Mouse (Mus musculus) ES-E14 (cell line): ENCODE data around the gene Elane. TPM values are rescaled to one million over a fixed set of nuclear protein-coding genes. Genes with fewer than 3 reads are reported as not detected.

Experiments
- DNase-seq: peaks from one replicate; pipeline ENCODE4 v3.0.0-alpha.2; 2013; ENCODE audit warnings: low read depth, low spot score
- H3K27ac ChIP-seq: 2 replicates; pipeline ENCODE4 v1.5.1; 2012; ENCODE audit warnings: low read depth, mild to moderate bottlenecking, low read length, moderate library complexity, mixed read lengths; ENCODE audit not compliant: poor library complexity, insufficient read depth, severe bottlenecking
- H3K36me3 ChIP-seq: 2 replicates; pipeline ENCODE4 v1.6.1; 2012; ENCODE audit warnings: mild to moderate bottlenecking, low read length, moderate library complexity, mixed read lengths; ENCODE audit not compliant: control insufficient read depth, poor library complexity, insufficient read depth, severe bottlenecking
- H3K4me1 ChIP-seq, 2 experiments: fragments of 150-350 bp in 1 of 2; sonication (generic) in 1 of 2; 2 replicates each; pipeline ENCODE4 v1.6.1; 2012; ENCODE audit warnings: low read length in 2 of 2, mild to moderate bottlenecking in 1 of 2, mixed read lengths in 1 of 2; ENCODE audit not compliant: control insufficient read depth in 2 of 2, insufficient read depth in 2 of 2, poor library complexity in 1 of 2
- H3K4me3 ChIP-seq, 2 experiments: fragments of 150-350 bp in 1 of 2; sonication (generic) in 1 of 2; 2 replicates each; pipeline ENCODE4 v1.5.1; 2012; ENCODE audit warnings: low read length in 2 of 2, low read depth in 1 of 2, mild to moderate bottlenecking in 1 of 2, mixed read lengths in 1 of 2; ENCODE audit not compliant: insufficient read depth in 1 of 2, poor library complexity in 1 of 2, severe bottlenecking in 1 of 2
- H3K9ac ChIP-seq: 2 replicates; pipeline ENCODE4 v1.6.1; 2012; ENCODE audit warnings: low read depth, mild to moderate bottlenecking, low read length, mixed read lengths; ENCODE audit not compliant: poor library complexity, insufficient read depth, severe bottlenecking
- H3K9me3 ChIP-seq: fragments of 150-350 bp; sonication (generic); 2 replicates; pipeline ENCODE4 v1.6.1; 2012; ENCODE audit warnings: low read depth, mild to moderate bottlenecking, low read length; ENCODE audit not compliant: control insufficient read depth, insufficient read depth
- CHD2 ChIP-seq: IDR thresholded peaks from 2 replicates; pipeline ENCODE4 v1.6.1; 2014; ENCODE audit warnings: mild to moderate bottlenecking, low read depth, low read length, inconsistent platforms
- HCFC1 ChIP-seq: IDR thresholded peaks from 2 replicates; pipeline ENCODE4 v1.6.1; 2012; ENCODE audit warnings: low read length, inconsistent platforms, borderline replicate concordance; ENCODE audit not compliant: insufficient read depth
- MAFK ChIP-seq: IDR thresholded peaks from 2 replicates; pipeline ENCODE4 v1.6.1; 2014; ENCODE audit warnings: mild to moderate bottlenecking, low read depth, low read length, inconsistent platforms; ENCODE audit not compliant: insufficient read depth
- ZC3H11A ChIP-seq: IDR thresholded peaks from 2 replicates; pipeline ENCODE4 v1.6.1; 2012; ENCODE audit warnings: low read depth, mild to moderate bottlenecking, inconsistent platforms, low read length, borderline replicate concordance
- ZNF384 ChIP-seq: IDR thresholded peaks from 2 replicates; pipeline ENCODE4 v1.6.1; 2012; ENCODE audit warnings: low read depth, low read length, inconsistent platforms
- in situ Hi-C, 2 experiments: fragments of 600-800 bp; cut with MboI; formaldehyde crosslinking; loops; one replicate each; pipeline ENCODE4 v1.15.1; 2025; ENCODE audit warnings: low sequenced_read_pairs in 2 of 2, inconsistent platforms in 1 of 2; ENCODE audit not compliant: unreplicated experiment in 2 of 2
- total RNA-seq: library from RNA; depleted of rRNA; stranded (reverse); fragments of 300-350 nt; gene quantifications from 2 replicates; pipeline ENCODE4 v1.2.3, GENCODE M21; 2012

Elane gene
- total RNA-seq, 1 experiment, result not detected

- Histone ChIP-seq H3K27ac (no peak overlapping the region), H3K9me3 (no peaks in the 10 kb centered on the region), H3K36me3 (peaks cover 55% of the 10 kb centered on the region), H3K9ac (peak overlapping the region; percentile 98; the same call in 1 of the 2 replicates), H3K4me3 (peak overlapping the region; percentile 94 to 95), H3K4me1 (peaks cover 0 to 40% of the 10 kb centered on the region in 2 experiments; a peak in 3 of 4 replicates)
- TF ChIP-seq CHD2, result no peak
- TF ChIP-seq ZNF384, result no peak
- no peak for TF ChIP-seq MAFK
- TF ChIP-seq ZC3H11A, result no peak
- no peak for TF ChIP-seq HCFC1
- no peak for DNase-seq
- in situ Hi-C loops, result no loop called here
Measured at GRCm38 (mm10) chr10:79856280-79856679, 29.8 kb upstream of the Elane start.

DNA sequence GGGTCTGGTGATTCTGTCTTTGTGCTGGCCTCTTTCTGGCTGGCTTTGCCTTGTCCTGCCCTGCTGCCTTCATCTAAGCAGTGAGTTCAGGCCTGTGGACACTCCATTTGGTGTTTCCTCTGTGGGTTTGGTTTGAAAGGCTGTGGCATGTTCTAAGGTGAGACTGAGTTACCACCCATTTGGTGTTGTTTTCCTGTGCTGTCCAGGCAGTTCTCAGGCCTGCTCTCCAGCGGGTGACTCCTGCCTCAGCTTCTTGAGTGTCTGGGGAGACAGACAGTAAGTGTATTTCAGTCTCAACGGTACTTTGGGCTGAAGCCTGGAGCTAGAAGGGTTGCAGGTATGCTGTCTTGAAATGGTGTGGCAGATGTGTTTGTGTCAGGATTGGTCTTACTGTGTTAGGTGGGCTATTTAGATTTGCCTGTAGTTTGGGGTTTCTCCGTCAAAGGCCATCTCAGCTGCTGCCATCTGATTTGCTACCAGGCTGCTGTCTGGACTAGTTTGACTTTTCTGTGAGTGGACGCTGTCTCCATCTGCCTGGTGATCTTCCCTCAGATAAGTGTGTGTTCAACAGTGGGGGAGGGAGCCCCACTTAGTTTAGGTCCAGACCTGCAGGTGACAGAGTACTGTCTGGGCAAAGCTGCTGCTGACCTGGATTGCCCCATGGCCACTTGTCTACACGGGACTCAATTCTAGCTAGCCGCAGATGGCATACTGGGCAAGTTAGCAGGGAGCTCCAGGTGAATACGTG is 29.2 kb upstream of the Elane start:
- Histone ChIP-seq H3K27ac (no peak overlapping the region; the same call in 1 of the 2 replicates), H3K9me3 (no peaks in the 10 kb centered on the region), H3K4me1 (peaks cover 0 to 38% of the 10 kb centered on the region in 2 experiments; a peak in 1 of 4 replicates), H3K36me3 (peaks cover 60% of the 10 kb centered on the region), H3K4me3 (peak overlapping the region; percentile 94 to 95), H3K9ac (peak overlapping the region; percentile 98; the same call in 1 of the 2 replicates)
- DNase-seq, result no peak
- in situ Hi-C loops, result no loop called here
- TF ChIP-seq ZNF384 (no peak), ZC3H11A (no peak), CHD2 (no peak), HCFC1 (no peak), MAFK (no peak)

GRCm38 (mm10) chr10:79857452-79857811 is 28.6 kb upstream of the Elane start:
- in situ Hi-C loops, result no loop called here
- DNase-seq, result no peak
- no peak overlapping the region; the same call in 1 of the 2 replicates for H3K27ac ChIP-seq
- H3K4me1 ChIP-seq, result peaks cover 0 to 36% of the 10 kb centered on the region in 2 experiments; a peak in 1 of 4 replicates
- peak overlapping the region; percentile 94 to 95; a peak in 3 of 4 replicates for H3K4me3 ChIP-seq
- peaks cover 66% of the 10 kb centered on the region for H3K36me3 ChIP-seq
- TF ChIP-seq HCFC1 (no peak), ZC3H11A (no peak), CHD2 (no peak), MAFK (no peak), ZNF384 (no peak)
- H3K9ac ChIP-seq, result no peak overlapping the region; the same call in 1 of the 2 replicates
- no peaks in the 10 kb centered on the region for H3K9me3 ChIP-seq

DNA sequence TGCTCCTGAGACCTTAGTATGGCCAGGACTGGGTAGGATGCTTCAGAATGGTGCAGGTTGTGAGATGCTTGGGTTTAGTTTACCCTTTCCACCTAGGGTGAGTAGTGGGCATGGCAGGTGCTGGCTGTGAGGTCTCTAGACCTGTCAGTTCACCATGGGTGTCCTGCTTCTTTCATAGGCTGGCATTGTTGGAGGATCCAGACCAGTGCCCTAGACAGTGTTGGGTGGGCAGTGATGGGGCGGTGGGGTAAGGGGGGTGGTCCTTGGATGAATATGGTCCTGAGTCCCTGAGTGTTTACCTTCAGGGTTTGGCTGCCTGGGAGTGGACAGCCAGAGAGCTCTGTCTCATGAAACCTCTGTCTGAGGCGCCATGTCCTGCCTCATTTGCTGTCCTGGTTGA is 28.2 kb upstream of the Elane start:
- in situ Hi-C loops, result no loop called here
- DNase-seq, result no peak
- Histone ChIP-seq H3K4me3 (peak overlapping the region in 1 of 2 experiments; percentile 94; a peak in 2 of 4 replicates), H3K27ac (no peak overlapping the region), H3K4me1 (peaks cover 0 to 35% of the 10 kb centered on the region in 2 experiments; a peak in 1 of 4 replicates), H3K9me3 (no peaks in the 10 kb centered on the region), H3K36me3 (peaks cover 70% of the 10 kb centered on the region), H3K9ac (no peak overlapping the region)
- TF ChIP-seq ZNF384 (no peak), ZC3H11A (no peak), MAFK (no peak), CHD2 (no peak), HCFC1 (no peak)
